Mouse (Mus musculus) cerebellum, adult 2 months (tissue): ENCODE measurements at regions not wholly inside any gene's neighbourhood (a gene's known extent, or its start where the extent isn't known, plus 50 kb on each side); places are given as distances from the start of the nearest gene placed in this dataset.

Source experiments
- CTCF ChIP-seq: fragments of 200-500 bp; IDR thresholded peaks from 2 replicates; pipeline ENCODE4 v1.5.1; 2011; ENCODE audit warnings: low read depth, mild to moderate bottlenecking, control low read depth, low read length, moderate library complexity, borderline replicate concordance; ENCODE audit not compliant: insufficient read depth
- POLR2A ChIP-seq: fragments of 200-500 bp; IDR thresholded peaks from 2 replicates; pipeline ENCODE4 v1.6.1; 2011; ENCODE audit warnings: low read length, control low read depth, borderline replicate concordance; ENCODE audit not compliant: insufficient read depth

DNA sequence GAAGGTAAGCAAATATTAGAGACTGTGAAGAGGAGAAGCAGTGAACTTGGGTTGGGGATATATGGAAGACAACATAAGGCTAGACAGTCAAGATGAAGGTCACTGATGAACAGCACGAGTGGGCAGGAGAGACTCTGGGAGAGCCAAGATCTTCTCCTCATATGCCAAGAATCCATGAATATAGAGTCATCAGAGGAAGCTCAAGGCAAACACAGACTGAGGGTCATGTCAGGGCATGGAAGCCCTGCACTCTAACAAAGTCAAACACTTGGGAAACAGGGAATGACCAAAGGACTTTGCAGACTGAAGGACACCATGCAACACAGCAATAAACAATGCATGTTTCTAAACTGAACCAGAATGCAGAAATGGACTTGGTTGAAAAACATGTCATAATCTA lies 351.4 kb downstream of the Hs3st3b1 start:
- TF ChIP-seq POLR2A: no peak
- no peak for TF ChIP-seq CTCF
